Mouse (Mus musculus): ENCODE results near the gene Dnmbp. TPM values are rescaled to one million over a fixed set of nuclear protein-coding genes. Genes with fewer than 3 reads are reported as not detected.

The Dnmbp gene
- total RNA-seq, 2 experiments from 2014 or later: 9.2 to 9.3 TPM

DNA sequence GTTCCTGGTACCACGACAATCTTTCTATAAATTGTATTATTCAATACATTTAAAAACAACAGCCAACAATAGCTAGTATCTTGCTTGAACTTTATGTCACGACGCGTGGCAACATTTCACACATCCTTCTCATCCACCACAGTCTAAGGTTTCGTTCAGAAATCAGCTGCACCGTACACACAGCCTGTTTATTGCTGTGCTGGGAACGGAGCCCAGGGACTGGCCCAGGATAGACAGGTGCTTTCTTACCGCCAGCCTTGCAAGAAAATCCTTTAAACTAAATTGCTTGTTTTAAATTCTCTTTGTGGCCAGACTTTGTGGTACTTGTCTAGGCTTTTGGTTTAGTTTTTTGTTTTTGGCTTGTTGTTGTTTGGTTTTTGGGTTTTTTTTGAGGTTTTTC is 62.6 kb downstream of the Dnmbp start:
- H3K4me3 ChIP-seq: no peak overlapping the region
- H3K27ac ChIP-seq: no peak overlapping the region
- TF ChIP-seq CTCF (conservative IDR thresholded peaks at IDR 0.05): no peak
- DNase-seq (ENCODE audit: low spot score in 2 of 2): no peak

DNA sequence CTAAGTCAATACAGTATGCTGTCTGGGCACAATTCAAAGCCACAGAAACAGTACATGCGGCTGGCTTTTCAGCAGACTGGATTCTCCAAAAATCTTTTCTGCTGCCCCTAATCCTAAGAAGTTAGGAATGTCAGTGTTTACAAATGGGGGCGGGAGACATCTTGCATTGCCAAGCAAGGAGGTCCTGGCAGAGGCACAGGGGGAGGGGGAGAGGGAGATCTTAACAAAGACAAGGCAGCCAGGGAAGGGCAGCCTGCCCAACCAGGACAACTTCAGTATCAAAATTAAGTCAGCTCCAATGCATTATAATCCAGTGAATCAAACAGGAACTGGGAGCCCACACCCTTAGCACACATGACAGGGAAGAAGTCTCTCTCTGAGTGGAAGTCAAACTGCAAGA is 64.0 kb downstream of the Dnmbp start:
- TF ChIP-seq CTCF (conservative IDR thresholded peaks at IDR 0.05): no peak
- H3K4me3 ChIP-seq: no peak overlapping the region
- no peak for DNase-seq (ENCODE audit: low spot score in 2 of 2)
- no peak overlapping the region for H3K27ac ChIP-seq

- Histone ChIP-seq H3K27ac (no peak overlapping the region), H3K4me3 (no peak overlapping the region)
- DNase-seq (ENCODE audit: low spot score in 2 of 2): no peak
- no peak for TF ChIP-seq CTCF (conservative IDR thresholded peaks at IDR 0.05)
Measured at GRCm38 (mm10) chr19:43874351-43874750, 65.6 kb downstream of the Dnmbp start.

DNA sequence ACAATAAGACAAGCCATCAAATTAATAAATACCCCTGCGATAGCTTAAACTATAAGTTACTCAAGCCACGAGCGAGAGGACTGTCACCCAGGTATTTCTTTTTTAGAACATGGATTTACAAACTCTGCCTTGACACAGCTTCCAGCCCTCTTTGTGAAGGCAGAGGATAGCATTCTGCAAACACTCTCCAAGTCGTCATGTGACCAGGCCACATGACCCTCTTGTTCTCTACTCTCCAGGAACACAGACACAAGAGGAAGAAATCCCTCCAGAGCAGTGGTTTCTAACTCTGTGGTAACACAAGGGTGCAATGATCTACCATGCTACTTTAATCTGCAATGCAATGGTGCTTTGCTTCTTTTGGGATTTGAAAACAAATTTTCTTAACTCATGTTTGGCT is 69.6 kb downstream of the Dnmbp start:
- DNase-seq (ENCODE audit: low spot score in 2 of 2): no peak
- TF ChIP-seq CTCF (conservative IDR thresholded peaks at IDR 0.05): no peak
- H3K4me3 ChIP-seq: no peak overlapping the region
- H3K27ac ChIP-seq: no peak overlapping the region

- TF ChIP-seq CTCF (conservative IDR thresholded peaks at IDR 0.05): peak; percentile 20; the same call in 1 of the 2 replicates
Measured at GRCm38 (mm10) chr19:43857347-43857746, 82.6 kb downstream of the Dnmbp start.

DNA sequence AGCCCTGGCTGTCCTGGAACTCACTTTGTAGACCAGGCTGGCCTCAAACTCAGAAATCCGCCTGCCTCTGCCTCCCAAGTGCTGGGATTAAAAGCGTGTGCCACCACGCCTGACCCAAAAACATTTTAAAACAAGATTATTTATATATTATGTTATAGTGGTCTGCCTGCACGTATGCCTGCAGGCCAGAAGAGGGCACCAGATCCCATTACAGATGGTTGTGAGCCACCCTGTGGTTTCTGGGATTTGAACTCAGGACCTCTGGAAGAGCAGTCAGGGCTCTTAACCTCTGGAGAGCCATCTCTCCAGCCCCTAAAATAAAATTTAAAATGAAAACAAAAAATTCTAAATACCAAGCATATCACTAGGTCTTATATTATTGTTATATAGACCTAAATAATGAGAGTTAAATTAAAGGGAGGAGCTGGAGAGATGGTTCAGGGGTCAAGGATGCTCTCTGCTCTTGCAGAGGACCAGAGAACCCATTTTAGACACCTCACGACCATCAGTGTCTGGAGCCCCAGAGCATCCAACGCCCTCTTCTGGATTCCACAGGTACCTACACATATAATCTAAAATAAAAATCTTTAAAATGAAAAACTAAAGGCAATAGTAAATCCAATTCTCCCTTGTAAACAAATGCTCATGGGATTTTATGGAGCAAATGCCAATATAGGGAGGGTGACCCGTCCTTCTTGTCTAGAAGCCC is 87.0 kb downstream of the Dnmbp start:
- H3K4me3 ChIP-seq: no peak overlapping the region
- TF ChIP-seq CTCF (conservative IDR thresholded peaks at IDR 0.05): peak; percentile 74
- no peak overlapping the region for H3K27ac ChIP-seq
- no peak for DNase-seq (ENCODE audit: low spot score in 2 of 2)

More at GRCm38 (mm10) chr19:43857347-43857746, 82.6 kb downstream of the Dnmbp start:
- DNase-seq (ENCODE audit: low spot score in 2 of 2): no peak
- no peak overlapping the region for H3K27ac ChIP-seq
- no peak overlapping the region for H3K4me3 ChIP-seq

DNA sequence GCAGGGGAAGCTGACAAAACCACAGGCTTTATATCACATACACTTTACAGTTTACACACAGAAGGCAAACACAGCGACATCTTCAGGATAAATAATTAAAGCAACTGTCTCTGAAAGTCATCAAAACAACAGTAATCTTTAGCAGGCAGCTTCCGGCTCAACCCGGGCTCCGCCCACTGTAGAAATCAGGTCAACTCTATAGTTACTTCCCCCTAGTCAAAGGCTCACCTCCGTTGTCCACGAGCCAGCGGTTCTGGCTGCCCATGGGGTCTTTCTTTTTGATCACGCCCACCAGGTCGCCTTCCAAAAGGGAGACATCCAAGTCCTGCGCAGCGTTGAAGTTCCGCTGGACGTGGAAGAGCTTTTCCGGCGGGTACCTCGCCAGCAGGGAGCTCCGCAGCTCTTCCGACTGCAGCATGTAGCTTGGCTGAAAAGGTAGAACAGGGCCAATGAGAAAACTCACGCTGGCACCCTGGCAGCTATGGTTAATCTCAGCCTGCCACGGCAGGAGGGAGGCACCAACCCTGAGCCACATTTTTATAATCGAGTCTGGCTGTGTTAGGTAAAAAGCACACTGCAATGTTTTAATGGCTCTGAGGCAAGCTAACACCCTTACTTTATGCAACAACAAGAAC is 87.9 kb downstream of the Dnmbp start:
- no peak overlapping the region for H3K27ac ChIP-seq
- no peak for DNase-seq (ENCODE audit: low spot score in 2 of 2)
- H3K4me3 ChIP-seq: no peak overlapping the region
- TF ChIP-seq CTCF (conservative IDR thresholded peaks at IDR 0.05): 0 out of 2 replicates have a peak, but pooled peaks have one; percentile 11

- DNase-seq (ENCODE audit: low spot score in 2 of 2): no peak
- no peak for TF ChIP-seq CTCF (conservative IDR thresholded peaks at IDR 0.05)
- H3K27ac ChIP-seq: no peak overlapping the region
- H3K4me3 ChIP-seq: no peak overlapping the region
Measured at GRCm38 (mm10) chr19:43850026-43850425, 90.0 kb downstream of the Dnmbp start.

GRCm38 (mm10) chr19:43847966-43848365 is 92.0 kb downstream of the Dnmbp start:
- Histone ChIP-seq H3K27ac (no peak overlapping the region), H3K4me3 (peak overlapping the region; percentile 11; the same call in 1 of the 2 replicates)
- TF ChIP-seq CTCF (conservative IDR thresholded peaks at IDR 0.05): no peak
- no peak for DNase-seq (ENCODE audit: low spot score in 2 of 2)

GRCm38 (mm10) chr19:43847056-43847455 is 92.9 kb downstream of the Dnmbp start:
- no peak for TF ChIP-seq CTCF (conservative IDR thresholded peaks at IDR 0.05)
- no peak overlapping the region for H3K27ac ChIP-seq
- no peak overlapping the region for H3K4me3 ChIP-seq
- no peak for DNase-seq (ENCODE audit: low spot score in 2 of 2)

DNA sequence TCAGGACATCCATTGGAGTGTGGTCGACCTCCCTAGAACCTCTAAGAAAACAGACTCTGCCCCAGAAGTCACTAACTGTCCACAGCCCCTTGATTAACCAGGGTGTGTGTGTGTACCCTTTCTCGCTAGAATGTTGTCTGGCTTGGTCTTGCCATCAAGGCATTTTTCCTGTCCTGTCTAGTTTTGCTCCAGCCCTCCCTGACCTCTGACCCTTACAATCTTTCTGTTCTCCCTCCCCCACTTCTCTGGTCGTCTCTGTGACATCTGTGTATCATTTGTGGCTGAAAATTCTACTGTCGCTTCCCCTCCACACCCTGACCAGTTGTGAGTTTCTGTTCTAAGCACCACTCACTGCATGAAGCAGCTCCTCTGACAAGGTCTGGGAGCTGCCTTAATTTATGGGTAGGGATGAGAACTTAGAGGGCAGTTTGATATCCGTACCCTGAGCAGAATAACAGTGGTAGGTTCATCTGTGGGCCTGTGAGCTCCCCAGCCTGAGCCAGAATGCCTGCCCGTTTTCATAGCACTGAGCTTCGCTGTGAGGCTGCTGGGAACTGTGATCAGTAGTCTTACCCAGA is 94.6 kb downstream of the Dnmbp start:
- no peak for TF ChIP-seq CTCF (conservative IDR thresholded peaks at IDR 0.05)
- DNase-seq (ENCODE audit: low spot score in 2 of 2): no peak
- Histone ChIP-seq H3K4me3 (no peak overlapping the region), H3K27ac (no peak overlapping the region)

GRCm38 (mm10) chr19:43843184-43843583 is 96.8 kb downstream of the Dnmbp start:
- Histone ChIP-seq H3K27ac (no peak overlapping the region), H3K4me3 (no peak overlapping the region)
- peak; percentile 30 for TF ChIP-seq CTCF (conservative IDR thresholded peaks at IDR 0.05)
- no peak for DNase-seq (ENCODE audit: low spot score in 2 of 2)

GRCm38 (mm10) chr19:43832425-43833069 is 107.4 kb downstream of the Dnmbp start:
- DNase-seq (ENCODE audit: low spot score in 2 of 2): peak; percentile 55 to 81
- peak; percentile 97 for TF ChIP-seq CTCF (conservative IDR thresholded peaks at IDR 0.05)
- Histone ChIP-seq H3K27ac (no peak overlapping the region), H3K4me3 (no peak overlapping the region)

Data from layer of hippocampus, adult 2 months (tissue).